Mouse (Mus musculus) NIH3T3 (cell line): ENCODE results near the gene Dapl1.

Experiments
- DNase-seq: peaks from one replicate; pipeline ENCODE4 v3.0.0-alpha.2; 2012; ENCODE audit warnings: low read depth

Gene Dapl1

GRCm38 (mm10) chr2:59484438-59484837, at the start of gene Dapl1:
Dapl1 (plus strand) TSS chr2:59484653.
- DNase-seq = peak; percentile 5

GRCm38 (mm10) chr2:59434820-59435219, 49.6 kb upstream of the Dapl1 start:
- DNase-seq = no peak

GRCm38 (mm10) chr2:59437684-59438393, 46.6 kb upstream of the Dapl1 start:
- peak; percentile 85 for DNase-seq

- DNase-seq = peak; percentile 88
Measured at GRCm38 (mm10) chr2:59438479-59438935, 45.9 kb upstream of the Dapl1 start.

GRCm38 (mm10) chr2:59439824-59440223, 44.6 kb upstream of the Dapl1 start:
- no peak for DNase-seq

- DNase-seq = peak; percentile 59
Measured at GRCm38 (mm10) chr2:59440481-59440880, 44.0 kb upstream of the Dapl1 start.

- DNase-seq = no peak
Measured at GRCm38 (mm10) chr2:59441681-59442080, 42.8 kb upstream of the Dapl1 start.

GRCm38 (mm10) chr2:59446671-59447070, 37.8 kb upstream of the Dapl1 start:
- DNase-seq = no peak

GRCm38 (mm10) chr2:59447712-59448111, 36.7 kb upstream of the Dapl1 start:
- DNase-seq = no peak

GRCm38 (mm10) chr2:59448516-59448915, 35.9 kb upstream of the Dapl1 start:
- DNase-seq = no peak

GRCm38 (mm10) chr2:59448921-59449320, 35.5 kb upstream of the Dapl1 start:
- DNase-seq = peak; percentile 7

- DNase-seq = no peak
Measured at GRCm38 (mm10) chr2:59451675-59452074, 32.8 kb upstream of the Dapl1 start.

- no peak for DNase-seq
Measured at GRCm38 (mm10) chr2:59452102-59452501, 32.4 kb upstream of the Dapl1 start.

GRCm38 (mm10) chr2:59462086-59462485, 22.4 kb upstream of the Dapl1 start:
- DNase-seq = no peak

GRCm38 (mm10) chr2:59463428-59464182, 20.8 kb upstream of the Dapl1 start:
- no peak for DNase-seq

GRCm38 (mm10) chr2:59465671-59466070, 18.8 kb upstream of the Dapl1 start:
- no peak for DNase-seq

- DNase-seq = no peak
Measured at GRCm38 (mm10) chr2:59466358-59466757, 18.1 kb upstream of the Dapl1 start.

- no peak for DNase-seq
Measured at GRCm38 (mm10) chr2:59467085-59467484, 17.4 kb upstream of the Dapl1 start.

- DNase-seq = no peak
Measured at GRCm38 (mm10) chr2:59467976-59468375, 16.5 kb upstream of the Dapl1 start.

- DNase-seq = no peak
Measured at GRCm38 (mm10) chr2:59469590-59470245, 14.7 kb upstream of the Dapl1 start.

GRCm38 (mm10) chr2:59470326-59471031, 14.0 kb upstream of the Dapl1 start:
- no peak for DNase-seq
